Mouse (Mus musculus) lung, postnatal 10 days (tissue): Measurements from ENCODE around the gene Specc1.
A peak's percentile ranks its signal among the peaks of the same experiment; 100 is the strongest.

Experiments used
- DNase-seq: peaks from one replicate; pipeline ENCODE4 v3.0.0; 2021

Specc1 gene

GRCm38 (mm10) chr11:61970901-61971300, 14.3 kb downstream of the Specc1 start:
- peak; percentile 16 for DNase-seq

- no peak for DNase-seq
These were observed 15.1 kb downstream of the Specc1 start for GRCm38 (mm10) chr11:61971441-61972221.

GRCm38 (mm10) chr11:61974106-61974707, 17.6 kb downstream of the Specc1 start:
- DNase-seq = no peak

GRCm38 (mm10) chr11:61975783-61976182, 19.2 kb downstream of the Specc1 start:
- DNase-seq = no peak

- DNase-seq = no peak
These were observed 24.7 kb downstream of the Specc1 start for GRCm38 (mm10) chr11:61981285-61981684.

GRCm38 (mm10) chr11:61982828-61983227, 26.3 kb downstream of the Specc1 start:
- no peak for DNase-seq

GRCm38 (mm10) chr11:61986939-61987338, 30.4 kb downstream of the Specc1 start:
- no peak for DNase-seq

GRCm38 (mm10) chr11:61989647-61990046, 33.1 kb downstream of the Specc1 start:
- DNase-seq = peak; percentile 69

- no peak for DNase-seq
These were observed 35.0 kb downstream of the Specc1 start for GRCm38 (mm10) chr11:61991576-61991975.

GRCm38 (mm10) chr11:61992671-61993285, 36.2 kb downstream of the Specc1 start:
- no peak for DNase-seq

- DNase-seq = peak; percentile 26
These were observed 42.9 kb downstream of the Specc1 start for GRCm38 (mm10) chr11:61999501-61999900.

GRCm38 (mm10) chr11:62000099-62000498, 43.5 kb downstream of the Specc1 start:
- no peak for DNase-seq

GRCm38 (mm10) chr11:62001977-62002376, 45.4 kb downstream of the Specc1 start:
- DNase-seq = no peak

GRCm38 (mm10) chr11:62004881-62005240, 48.3 kb downstream of the Specc1 start:
- DNase-seq = no peak

GRCm38 (mm10) chr11:62005241-62005910, 48.8 kb downstream of the Specc1 start:
- peak; percentile 58 for DNase-seq

- DNase-seq = no peak
These were observed 49.3 kb downstream of the Specc1 start for GRCm38 (mm10) chr11:62005911-62006260.

GRCm38 (mm10) chr11:62006680-62007079, 50.1 kb downstream of the Specc1 start:
- DNase-seq = no peak

GRCm38 (mm10) chr11:62007984-62008383, 51.4 kb downstream of the Specc1 start:
- DNase-seq = no peak

GRCm38 (mm10) chr11:62010625-62011231, 54.2 kb downstream of the Specc1 start:
- no peak for DNase-seq

GRCm38 (mm10) chr11:62012039-62012438, 55.5 kb downstream of the Specc1 start:
- no peak for DNase-seq

GRCm38 (mm10) chr11:62013449-62013848, 56.9 kb downstream of the Specc1 start:
- DNase-seq = no peak

- DNase-seq = no peak
These were observed 58.6 kb downstream of the Specc1 start for GRCm38 (mm10) chr11:62015071-62015654.

GRCm38 (mm10) chr11:62016985-62017384, 60.4 kb downstream of the Specc1 start:
- DNase-seq = no peak
